Mouse (Mus musculus) cerebral cortex, adult 2 months (tissue): Measurements from ENCODE around the gene Aspdh.

Source experiments
- WGBS: fragments of 180-500 bp; shearing (Covaris S2); methylation state at CpG from one replicate; pipeline ENCODE4 v1.1.7; 2018; 5-methylcytosine and 5-hydroxymethylcytosine counted together

Gene Aspdh

DNA sequence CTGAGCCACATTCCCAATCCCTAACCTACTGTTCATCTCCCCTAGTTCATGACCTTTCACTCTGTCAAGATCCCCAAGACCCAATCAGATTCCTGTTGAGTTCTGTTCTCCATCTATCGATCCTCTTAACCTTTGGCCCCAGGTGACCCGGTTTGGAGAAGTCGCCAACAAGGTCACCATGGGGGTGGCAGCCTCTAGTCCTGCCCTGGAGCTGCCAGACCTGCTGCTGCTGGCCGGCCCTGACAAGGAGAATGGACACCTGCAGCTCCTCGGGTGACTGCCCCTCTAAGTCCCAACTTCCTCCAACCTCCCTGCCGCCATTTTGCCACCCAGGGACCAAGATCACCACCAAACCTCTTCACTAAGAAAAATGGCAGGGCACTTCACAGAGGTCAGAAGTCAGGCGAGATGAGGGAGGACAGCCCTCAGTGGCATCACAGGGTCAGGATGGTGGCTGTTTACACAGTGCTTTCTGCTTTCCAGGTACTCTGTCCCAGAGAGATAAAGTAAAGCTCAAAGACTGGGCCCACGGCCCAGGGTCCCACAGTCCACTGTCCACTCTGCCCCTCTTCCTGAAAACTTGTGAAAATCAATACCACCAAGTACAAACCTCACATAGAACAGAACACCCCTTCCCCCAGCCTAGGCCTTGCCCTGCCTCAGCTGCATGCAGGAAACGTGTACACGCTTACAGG, 32.3 kb downstream of the Aspdh start:
- 88% methylated on average over 10 of the region's 10 CpGs for WGBS

DNA sequence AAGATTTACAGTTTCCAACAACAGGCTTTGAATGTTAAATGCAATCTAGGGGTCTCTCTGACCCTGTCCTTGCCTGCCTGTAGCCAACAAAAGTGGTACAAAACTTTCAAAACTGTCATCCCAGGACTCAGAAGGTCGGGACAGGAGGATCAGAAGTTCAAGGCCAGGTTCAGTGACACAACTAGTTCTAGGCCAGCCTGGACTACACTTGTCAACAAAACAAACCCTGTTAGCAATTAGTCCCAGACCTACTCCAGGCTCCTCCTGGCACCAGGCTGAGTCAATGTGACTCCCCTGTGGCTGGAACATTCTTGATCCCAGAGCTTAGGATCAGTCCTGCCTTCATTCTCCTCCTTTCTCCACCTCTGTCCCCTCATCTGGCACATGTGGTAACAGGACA, 33.7 kb downstream of the Aspdh start:
- WGBS = 69% methylated on average over 1 of the region's 1 CpGs

DNA sequence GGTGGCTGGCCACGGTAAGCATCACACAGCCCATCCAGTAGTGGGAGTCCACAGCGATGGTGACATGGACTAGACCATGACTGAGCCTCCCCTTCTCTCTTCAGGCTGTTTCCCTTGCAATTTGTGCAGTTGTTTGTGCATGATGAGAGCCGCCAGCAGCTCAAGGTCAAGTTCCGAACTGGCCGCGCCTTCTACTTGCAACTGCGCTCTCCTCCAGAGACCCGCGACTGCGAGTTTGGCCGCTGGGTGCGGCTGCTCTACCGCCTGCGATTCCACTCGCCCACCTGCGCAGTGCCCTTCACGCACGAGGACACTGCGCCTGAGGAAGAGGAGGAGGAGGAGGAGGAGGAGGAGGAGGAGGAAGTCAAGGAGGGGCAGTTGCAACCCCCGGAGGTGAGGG, 34.9 kb downstream of the Aspdh start:
- 62% methylated on average over 20 of the region's 20 CpGs for WGBS

DNA sequence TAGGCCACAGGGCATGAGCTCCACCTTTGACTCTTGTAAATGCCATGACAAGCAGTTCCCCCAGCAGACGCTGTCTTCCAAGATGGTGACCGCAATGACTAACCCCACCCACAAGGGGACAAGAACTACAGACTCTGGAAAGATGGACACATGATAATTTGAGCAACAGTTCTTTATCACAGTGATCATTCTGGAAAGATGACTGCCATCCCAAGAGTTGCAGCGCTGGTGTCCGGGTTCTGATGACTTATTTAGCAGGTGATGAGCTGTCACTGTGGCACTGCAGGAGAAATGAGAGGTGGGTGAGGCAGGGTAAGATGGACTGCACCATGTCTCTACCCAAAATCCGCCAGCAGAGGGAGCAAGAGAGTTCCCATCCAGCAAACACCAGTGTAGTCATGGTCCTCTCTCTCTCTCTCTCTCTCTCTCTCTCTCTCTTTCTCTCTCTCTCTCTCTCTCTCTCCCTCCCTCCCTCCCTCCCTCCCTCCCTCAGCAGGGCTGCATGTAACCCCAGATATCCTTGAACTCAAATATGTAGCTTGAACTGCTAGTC, 36.4 kb downstream of the Aspdh start:
- WGBS = 31% methylated on average over 5 of the region's 5 CpGs
